Mouse (Mus musculus) thymus, postnatal 14 days (tissue): ENCODE results near the gene Dlg2.
A peak's percentile ranks its signal among the peaks of the same experiment; 100 is the strongest.

ENCODE experiments used
- DNase-seq: peaks from one replicate; pipeline ENCODE4 v3.0.0; 2021

Dlg2 gene

GRCm38 (mm10) chr7:90476313-90477245 is at the start of gene Dlg2:
Gene Dlg2, plus strand, starts transcription at chr7:90476672.
- DNase-seq, result no peak

GRCm38 (mm10) chr7:90427006-90427405 is 49.5 kb upstream of the Dlg2 start:
- no peak for DNase-seq

- DNase-seq, result no peak
Observed at GRCm38 (mm10) chr7:90432221-90432620, 44.3 kb upstream of the Dlg2 start.

- DNase-seq, result no peak
Observed at GRCm38 (mm10) chr7:90440044-90440443, 36.4 kb upstream of the Dlg2 start.

GRCm38 (mm10) chr7:90442070-90442469 is 34.4 kb upstream of the Dlg2 start:
- DNase-seq, result no peak

GRCm38 (mm10) chr7:90442518-90443080 is 33.9 kb upstream of the Dlg2 start, which contains the start of gene Crebzf:
Gene Crebzf, plus strand, starts transcription at chr7:90442729.
- DNase-seq, result peak; percentile 96

- peak; percentile 77 for DNase-seq
Observed at GRCm38 (mm10) chr7:90443101-90444091, 33.1 kb upstream of the Dlg2 start.

- no peak for DNase-seq
Observed at GRCm38 (mm10) chr7:90444206-90444605, 32.3 kb upstream of the Dlg2 start.

GRCm38 (mm10) chr7:90456149-90456844 is 20.2 kb upstream of the Dlg2 start:
- DNase-seq, result no peak

- DNase-seq, result peak; percentile 69
Observed at GRCm38 (mm10) chr7:90456845-90457468, 19.5 kb upstream of the Dlg2 start, which contains the start of gene Tmem126a. Gene Tmem126a, minus strand, starts transcription at chr7:90457229.

GRCm38 (mm10) chr7:90457517-90457916 is 19.0 kb upstream of the Dlg2 start:
- no peak for DNase-seq

GRCm38 (mm10) chr7:90460330-90460729 is 16.1 kb upstream of the Dlg2 start:
- DNase-seq, result no peak

GRCm38 (mm10) chr7:90460930-90461329 is 15.5 kb upstream of the Dlg2 start:
- DNase-seq, result peak; percentile 72

GRCm38 (mm10) chr7:90461441-90461840 is 15.0 kb upstream of the Dlg2 start:
- no peak for DNase-seq

GRCm38 (mm10) chr7:90473511-90473910 is 3.0 kb upstream of the Dlg2 start:
- DNase-seq, result no peak

- DNase-seq, result peak; percentile 99
Observed at GRCm38 (mm10) chr7:90475793-90476312, 619 bp upstream of the Dlg2 start, which contains the start of gene Tmem126b. Gene Tmem126b, minus strand, starts transcription at chr7:90476001.

GRCm38 (mm10) chr7:90482607-90483006 is 6.1 kb downstream of the Dlg2 start:
- DNase-seq, result no peak

GRCm38 (mm10) chr7:90508124-90508523 is 31.7 kb downstream of the Dlg2 start:
- DNase-seq, result no peak

- DNase-seq, result no peak
Observed at GRCm38 (mm10) chr7:90512293-90512692, 35.8 kb downstream of the Dlg2 start.

- DNase-seq, result no peak
Observed at GRCm38 (mm10) chr7:90539481-90540402, 63.3 kb downstream of the Dlg2 start.
